ENCODE assay signal across 9 mouse cellular contexts in the genomic region with DNA sequence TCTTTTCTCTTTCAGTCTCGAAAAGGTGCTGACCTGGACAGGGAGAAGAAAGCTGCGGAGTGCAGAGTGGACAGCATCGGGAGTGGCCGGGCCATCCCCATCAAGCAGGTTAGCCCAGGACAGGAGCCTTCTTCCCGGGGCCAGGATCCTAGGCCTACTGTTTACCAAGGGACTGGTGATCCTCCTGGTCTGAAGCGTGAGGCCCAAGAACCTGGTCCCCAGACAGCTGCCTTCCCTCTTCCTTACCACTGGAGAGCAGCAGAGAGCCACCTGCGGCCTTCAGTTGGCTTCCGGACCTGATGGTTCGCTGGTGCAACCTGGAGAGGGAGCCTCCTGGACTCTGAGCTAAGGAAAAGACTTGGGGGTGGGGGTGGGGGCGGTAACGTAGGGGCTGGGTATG. TPM values are rescaled to one million over a fixed set of nuclear protein-coding genes. Genes with fewer than 3 reads are reported as not detected.
DNase-seq lines count a peak whose midpoint lies in the region; ATAC-seq lines count a peak whose summit lies in the region.
"Had no signal": no experiment of that assay in that cellular context is flagged by ENCODE, and none has a peak within 500 bp of the region (broad histone marks: within the 10 kb centered on the region; RNA-seq: fewer than 3 reads in every experiment).

No protein-coding gene starts in this region.

- no peak overlapping the region for H3K27ac ChIP-seq in forebrain, embryonic 14.5 days (ENCODE audit: low read depth, low read length)
- peak overlapping the region; percentile 7; the same call in 1 of the 2 replicates for H3K27ac ChIP-seq in hindbrain, embryonic 12.5 days

- peak; percentile 65 for DNase-seq in layer of hippocampus, adult 11-12 months (ENCODE audit: low spot score)
- DNase-seq in layer of hippocampus, adult 9-10 months (ENCODE audit: low spot score) = no peak
- peak; percentile 51 for DNase-seq in c-Kit-positive CD71-positive TER-119-negative erythroid progenitor cells, embryonic 14.5 days (ENCODE audit: low read depth)
- peak; percentile 85 for DNase-seq in forebrain, embryonic 14.5 days (ENCODE audit: low spot score)
- peak; percentile 72 to 82 for DNase-seq in left cerebral cortex, postnatal 14 days (ENCODE audit: low spot score in 2 of 2)
- DNase-seq in right cerebral cortex, postnatal 10 days (ENCODE audit: low spot score in 2 of 2) = peak; percentile 74 to 77

- no peak overlapping the region for H3K4me3 ChIP-seq in forebrain, embryonic 14.5 days (ENCODE audit: low read depth, low read length)
- no peak overlapping the region for H3K4me3 ChIP-seq in hindbrain, embryonic 12.5 days

- H3K36me3 ChIP-seq in forebrain, embryonic 14.5 days (ENCODE audit: control insufficient read depth, insufficient read depth, low read length) = peaks cover 69% of the 10 kb centered on the region
- peaks cover 67% of the 10 kb centered on the region for H3K36me3 ChIP-seq in hindbrain, embryonic 12.5 days

- ATAC-seq in forebrain, embryonic 14.5 days = peak; percentile 27
- peak; percentile 12; the same call in 1 of the 2 replicates for ATAC-seq in hindbrain, embryonic 12.5 days (ENCODE audit: low FRiP score)
- ATAC-seq in megakaryocyte, adult 5-6 weeks (ENCODE audit: poor library complexity, severe bottlenecking) = peak; percentile 67

- no peak overlapping the region for H3K9ac ChIP-seq in forebrain, embryonic 14.5 days (ENCODE audit: low read length)
- no peak overlapping the region for H3K9ac ChIP-seq in hindbrain, embryonic 12.5 days

- H3K4me1 ChIP-seq in forebrain, embryonic 14.5 days (ENCODE audit: control insufficient read depth, insufficient read depth, low read length) = peaks cover 21% of the 10 kb centered on the region
- peaks cover 64% of the 10 kb centered on the region for H3K4me1 ChIP-seq in hindbrain, embryonic 12.5 days

- intact Hi-C loops in left cerebral cortex, postnatal 14 days (cut with DNase I) = loop anchor here (2.0 to 5.0 kb wide), 2 partner anchors 47 to 114 kb away; no protein-coding TSS in a partner anchor

- no peaks in the 10 kb centered on the region for H3K27me3 ChIP-seq in forebrain, embryonic 14.5 days (replicated peaks; ENCODE audit: control insufficient read depth, insufficient read depth, low read length)
- 0 out of 2 replicates have a peak, but pooled peaks cover 3% of the 10 kb centered on the region for H3K27me3 ChIP-seq in hindbrain, embryonic 12.5 days

- 14% methylated on average over 11 of the region's 11 CpGs for WGBS in forebrain, embryonic 14.5 days
- WGBS in hindbrain, embryonic 12.5 days = 25% methylated on average over 11 of the region's 11 CpGs

- no peaks in the 10 kb centered on the region for H3K9me3 ChIP-seq in forebrain, embryonic 14.5 days (replicated peaks; ENCODE audit: control insufficient read depth, low read length)
- H3K9me3 ChIP-seq in hindbrain, embryonic 12.5 days (replicated peaks) = no peaks in the 10 kb centered on the region

- H3K4me2 ChIP-seq in forebrain, embryonic 14.5 days (ENCODE audit: low read length) = no peak overlapping the region
- no peak overlapping the region for H3K4me2 ChIP-seq in hindbrain, embryonic 12.5 days (replicated peaks)

RNA-seq across cellular contexts. Expression of gene Agap3, which starts 31.3 kb away (rescaled TPM):
- 47.5 and 49.5 TPM in 2 replicates for polyA plus RNA-seq in forebrain, embryonic 14.5 days (2014; fragmentation: Nextera tagmentation; extraction: Ambion mirVana)
- polyA plus RNA-seq in hindbrain, embryonic 12.5 days (2016; fragmentation: Nextera tagmentation; extraction: Ambion mirVana) = 83.7 and 86.2 TPM in 2 replicates
- total RNA-seq in left cerebral cortex, postnatal 14 days (2021) = 100 to 1,000 TPM; 464 to 465 TPM
- total RNA-seq in megakaryocyte, adult 5-6 weeks (2015) = 12.1 and 14.2 TPM in 2 replicates
- 19.7 and 23.9 TPM in 2 replicates for total RNA-seq in megakaryocyte, adult 5-6 weeks (2017)

RNA-seq across cellular contexts. Expression of gene Tmub1, which starts 35.7 kb away (rescaled TPM):
- 45.5 and 47.5 TPM in 2 replicates for polyA plus RNA-seq in forebrain, embryonic 14.5 days (2014; fragmentation: Nextera tagmentation; extraction: Ambion mirVana)
- polyA plus RNA-seq in hindbrain, embryonic 12.5 days (2016; fragmentation: Nextera tagmentation; extraction: Ambion mirVana) = 32.6 and 36.7 TPM in 2 replicates
- total RNA-seq in left cerebral cortex, postnatal 14 days (2021) = 10 to 100 TPM; 30.4 to 31.2 TPM
- 11.3 and 13.4 TPM in 2 replicates for total RNA-seq in megakaryocyte, adult 5-6 weeks (2015)
- 11.7 and 20.9 TPM in 2 replicates for total RNA-seq in megakaryocyte, adult 5-6 weeks (2017)

RNA-seq across cellular contexts. Expression of gene Fastk, which starts 38.2 kb away (rescaled TPM):
- 89.3 and 94.3 TPM in 2 replicates for polyA plus RNA-seq in forebrain, embryonic 14.5 days (2014; fragmentation: Nextera tagmentation; extraction: Ambion mirVana)
- polyA plus RNA-seq in hindbrain, embryonic 12.5 days (2016; fragmentation: Nextera tagmentation; extraction: Ambion mirVana) = 109 and 113 TPM in 2 replicates
- total RNA-seq in left cerebral cortex, postnatal 14 days (2021) = 100 to 1,000 TPM; 110 to 120 TPM
- total RNA-seq in megakaryocyte, adult 5-6 weeks (2015) = 33.4 and 42.2 TPM in 2 replicates
- 21.7 and 22.3 TPM in 2 replicates for total RNA-seq in megakaryocyte, adult 5-6 weeks (2017)

RNA-seq across cellular contexts. Expression of gene Gbx1, which starts 43.7 kb away (rescaled TPM):
- 0.49 and 0.51 TPM in 2 replicates for polyA plus RNA-seq in forebrain, embryonic 14.5 days (2014; fragmentation: Nextera tagmentation; extraction: Ambion mirVana)
- polyA plus RNA-seq in hindbrain, embryonic 12.5 days (2016; fragmentation: Nextera tagmentation; extraction: Ambion mirVana) = 5.6 and 6.7 TPM in 2 replicates
- total RNA-seq in left cerebral cortex, postnatal 14 days (2021) = under 1 TPM in 1 of 2 experiments, not detected in 1; 0.40 TPM
- not detected in 2 replicates for total RNA-seq in megakaryocyte, adult 5-6 weeks (2015)
- total RNA-seq in megakaryocyte, adult 5-6 weeks (2017) = not detected in 2 replicates
- total RNA-seq: layer of hippocampus, adult 18-20 months had no signal

RNA-seq across cellular contexts. Expression of gene Asb10, which starts 57.5 kb away (rescaled TPM):
- polyA plus RNA-seq in forebrain, embryonic 14.5 days (2014; fragmentation: Nextera tagmentation; extraction: Ambion mirVana) = 0.09 and 0.17 TPM in 2 replicates
- polyA plus RNA-seq in hindbrain, embryonic 12.5 days (2016; fragmentation: Nextera tagmentation; extraction: Ambion mirVana) = 0.32 and 0.42 TPM in 2 replicates
- total RNA-seq in left cerebral cortex, postnatal 14 days (2021) = under 1 TPM; 0.15 to 0.30 TPM
- total RNA-seq in megakaryocyte, adult 5-6 weeks (2015) = not detected in 2 replicates
- not detected in 2 replicates for total RNA-seq in megakaryocyte, adult 5-6 weeks (2017)

Comparison
In these comparisons a context has a peak if more than half of its experiments do, and no peak if none do; other contexts are left out.
1. ATAC-seq: peak in every context shown above with its lines; median percentile 67 in megakaryocyte, adult 5-6 weeks; 27 in forebrain, embryonic 14.5 days; 12 in hindbrain, embryonic 12.5 days.
2. RNA of gene Agap3, which starts 31.3 kb away (total RNA-seq): 464 to 465 TPM in left cerebral cortex, postnatal 14 days; 12.1 to 23.9 TPM in megakaryocyte, adult 5-6 weeks; every median in the first group is over 10 times any median in the second.